Mouse (Mus musculus) cerebellum, adult 18-20 months (tissue): ENCODE results near the gene Mtrf1.
A peak's percentile ranks its signal among the peaks of the same experiment; 100 is the strongest.
"Not testable (repeated sequence)": the region's sequence is repeated elsewhere in the genome, so short reads cannot be mapped to it uniquely, and the experiment has no call there.

Experiments
- DNase-seq, 2 experiments: peaks; one replicate each; pipeline ENCODE4 v3.0.0; 2021

Mtrf1 gene

DNA sequence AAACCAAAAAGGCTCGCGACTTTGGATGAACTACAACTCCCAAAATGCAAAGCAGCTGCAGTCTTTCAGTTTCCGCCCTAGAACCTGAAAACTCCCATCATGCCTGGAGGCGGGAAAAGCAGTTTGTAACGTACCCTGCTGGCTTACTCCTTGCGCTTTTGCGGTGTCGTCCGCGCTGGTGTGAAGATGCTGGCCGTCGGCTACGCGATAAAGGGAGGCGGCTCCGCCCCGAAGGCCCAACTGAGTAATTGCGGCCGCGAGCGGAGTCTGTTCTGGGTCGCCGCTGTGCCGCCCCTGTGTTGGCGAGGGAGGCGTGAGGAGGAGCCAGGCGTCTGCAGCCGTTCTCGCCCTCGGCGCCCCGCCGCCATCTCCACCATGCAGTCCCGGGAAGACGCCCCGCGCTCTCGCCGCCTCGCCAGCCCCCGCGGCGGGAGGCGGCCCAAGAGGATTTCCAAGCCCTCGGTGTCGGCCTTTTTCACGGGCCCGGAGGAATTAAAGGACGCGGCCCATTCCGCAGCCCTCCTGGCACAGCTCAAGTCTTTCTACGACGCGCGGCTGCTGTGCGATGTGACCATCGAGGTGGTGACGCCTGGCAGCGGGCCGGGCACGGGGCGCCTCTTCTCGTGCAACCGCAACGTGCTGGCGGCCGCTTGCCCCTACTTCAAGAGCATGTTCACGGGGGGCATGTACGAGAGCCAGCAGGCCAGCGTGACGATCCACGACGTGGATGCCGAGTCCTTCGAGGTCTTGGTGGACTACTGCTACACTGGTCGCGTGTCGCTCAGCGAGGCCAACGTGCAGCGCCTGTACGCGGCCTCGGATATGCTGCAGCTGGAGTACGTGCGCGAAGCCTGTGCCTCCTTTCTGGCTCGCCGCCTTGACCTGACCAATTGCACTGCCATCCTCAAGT lies 54.4 kb downstream of the Mtrf1 start, which contains the start of gene Kbtbd6:
Gene Kbtbd6, plus strand, starts transcription at position 155 of the 910 bp plus-strand sequence.
- DNase-seq: peak; percentile 76 to 82

DNA sequence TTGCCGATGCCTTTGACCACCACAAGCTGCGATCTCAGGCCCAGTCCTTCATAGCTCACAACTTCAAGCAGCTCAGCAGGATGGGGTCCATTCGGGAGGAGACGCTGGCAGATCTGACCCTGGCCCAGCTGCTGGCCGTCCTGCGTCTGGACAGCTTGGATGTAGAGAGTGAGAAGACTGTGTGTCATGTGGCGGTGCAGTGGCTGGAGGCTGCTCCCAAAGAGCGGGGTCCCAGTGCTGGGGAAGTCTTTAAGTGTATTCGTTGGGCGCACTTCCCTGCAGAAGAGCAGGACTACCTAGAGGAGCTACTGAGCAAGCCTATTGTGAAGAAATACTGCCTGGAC lies 55.0 kb downstream of the Mtrf1 start:
- DNase-seq: not testable (repeated sequence)

DNA sequence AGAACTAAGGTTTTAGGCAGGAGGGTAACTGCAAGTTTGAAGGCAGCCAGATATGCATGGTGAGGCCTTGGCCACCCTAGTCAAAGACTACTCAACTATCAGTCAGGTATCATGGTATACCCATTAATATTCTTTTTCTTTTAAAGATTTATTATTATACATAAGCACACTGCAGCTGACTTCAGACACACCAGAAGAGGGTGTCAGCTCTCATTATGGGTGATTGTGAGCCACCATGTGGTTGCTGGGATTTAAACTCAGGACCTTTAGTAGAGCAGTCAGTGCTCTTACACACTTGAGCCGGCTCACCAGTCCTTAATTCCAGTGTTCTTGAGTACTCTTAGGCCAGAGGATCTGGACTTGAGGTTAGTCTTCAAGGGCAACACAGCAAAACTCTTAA lies 62.8 kb downstream of the Mtrf1 start:
- DNase-seq: no peak

GRCm38 (mm10) chr14:79460988-79461387 lies 63.4 kb downstream of the Mtrf1 start:
- no peak for DNase-seq

DNA sequence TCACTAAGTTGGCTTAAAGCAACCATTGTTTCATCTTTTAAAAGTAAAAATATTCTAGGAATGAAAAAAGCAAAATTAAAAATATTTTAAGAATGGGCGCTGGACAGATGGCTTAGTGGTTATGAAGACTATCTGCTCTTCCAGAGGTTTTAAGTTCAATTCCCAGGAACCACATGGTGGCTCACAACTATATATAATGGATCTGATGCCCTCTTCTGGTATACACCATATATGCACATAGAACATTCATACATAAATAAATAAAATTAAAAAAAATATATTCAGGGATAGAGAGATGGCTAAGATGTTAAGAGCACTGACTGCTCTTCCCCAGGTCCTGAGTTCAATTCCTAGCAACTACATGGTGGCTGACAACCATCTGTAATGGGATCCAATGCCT lies 68.1 kb downstream of the Mtrf1 start:
- DNase-seq: no peak

DNA sequence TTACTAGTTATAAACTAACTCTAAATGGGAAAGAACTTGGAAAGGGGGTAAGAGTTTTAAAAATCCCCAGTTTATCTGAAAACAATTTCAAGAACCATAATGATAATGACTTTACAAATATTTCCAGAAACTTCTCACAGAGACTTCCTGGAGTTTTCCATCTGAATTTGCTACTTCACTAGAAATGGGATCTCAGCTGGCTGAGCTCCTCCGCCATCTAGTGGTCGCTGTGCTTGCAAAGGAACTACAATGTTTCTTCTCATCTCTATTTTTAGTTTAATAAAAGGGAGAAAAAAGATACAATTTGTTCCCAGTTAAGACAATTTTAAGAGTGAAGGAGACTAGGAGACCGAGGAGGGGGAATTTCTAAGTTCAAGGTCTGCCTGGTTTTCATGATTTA lies 70.0 kb downstream of the Mtrf1 start:
- peak; percentile 52 to 57 for DNase-seq
